Mouse (Mus musculus): ENCODE data around the gene Hist2h2aa2.
A peak's percentile ranks its signal among the peaks of the same experiment; 100 is the strongest.
"Not testable (repeated sequence)": the region's sequence is repeated elsewhere in the genome, so short reads cannot be mapped to it uniquely, and the experiment has no call there.

Gene Hist2h2aa2

DNA sequence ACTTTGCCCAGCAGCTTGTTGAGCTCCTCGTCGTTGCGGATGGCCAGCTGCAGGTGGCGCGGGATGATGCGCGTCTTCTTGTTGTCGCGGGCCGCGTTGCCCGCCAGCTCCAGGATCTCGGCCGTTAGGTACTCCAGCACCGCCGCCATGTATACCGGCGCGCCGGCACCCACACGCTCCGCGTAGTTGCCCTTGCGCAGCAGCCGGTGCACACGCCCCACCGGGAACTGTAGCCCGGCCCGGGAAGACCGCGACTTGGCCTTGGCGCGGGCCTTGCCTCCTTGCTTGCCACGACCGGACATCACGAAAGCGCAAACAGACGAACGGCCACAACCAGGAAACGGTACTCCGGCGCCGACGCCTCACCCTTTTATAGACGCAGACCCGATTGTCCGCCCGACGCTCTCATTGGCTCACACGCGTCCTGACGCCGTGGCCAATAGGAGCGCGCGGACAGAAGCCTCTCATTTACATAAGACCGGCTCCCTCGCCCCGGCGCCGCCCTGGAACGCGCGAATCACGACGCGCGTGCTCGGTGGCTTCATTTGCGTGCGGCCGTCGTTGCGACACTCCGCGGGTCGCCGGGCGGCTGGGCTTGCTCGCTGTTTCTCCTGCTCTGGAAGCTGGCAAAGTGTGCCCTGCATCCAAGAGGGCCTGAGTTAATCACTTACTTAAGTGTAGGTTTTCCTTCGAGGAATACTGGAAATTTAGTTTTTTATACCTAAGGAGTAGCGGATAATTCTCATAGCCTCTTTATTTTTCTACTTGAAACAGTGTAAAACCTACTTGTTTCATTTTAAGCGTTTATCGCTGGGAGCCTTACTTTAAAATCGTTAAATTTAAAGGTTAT is at the start of gene Hist2h2aa2:
Hist2h2aa2 (minus strand) TSS at position 328 of the 850 bp plus-strand sequence.
- DNase-seq (ENCODE audit: low spot score), result peak; percentile 76

DNA sequence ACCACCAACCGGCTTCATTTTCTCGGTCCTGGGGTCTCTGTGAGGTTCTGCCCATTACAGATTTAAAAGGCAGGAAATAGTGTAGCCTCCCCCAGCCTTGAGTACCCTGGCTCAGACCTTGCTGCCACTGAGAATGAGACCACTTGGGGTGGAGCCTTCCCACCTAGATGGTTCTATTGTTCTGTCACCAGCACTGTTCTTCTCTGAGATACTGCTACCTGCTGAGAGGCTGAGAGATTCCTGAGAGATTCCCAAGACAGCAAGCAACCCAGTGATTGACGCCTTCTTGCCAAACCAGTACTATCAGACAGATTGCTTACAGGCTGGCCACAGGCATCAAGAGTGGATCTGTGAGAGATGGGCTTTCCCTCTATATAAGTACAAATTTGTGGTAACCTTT is 49.1 kb upstream of the Hist2h2aa2 start:
- no peak for DNase-seq (ENCODE audit: low spot score)

DNA sequence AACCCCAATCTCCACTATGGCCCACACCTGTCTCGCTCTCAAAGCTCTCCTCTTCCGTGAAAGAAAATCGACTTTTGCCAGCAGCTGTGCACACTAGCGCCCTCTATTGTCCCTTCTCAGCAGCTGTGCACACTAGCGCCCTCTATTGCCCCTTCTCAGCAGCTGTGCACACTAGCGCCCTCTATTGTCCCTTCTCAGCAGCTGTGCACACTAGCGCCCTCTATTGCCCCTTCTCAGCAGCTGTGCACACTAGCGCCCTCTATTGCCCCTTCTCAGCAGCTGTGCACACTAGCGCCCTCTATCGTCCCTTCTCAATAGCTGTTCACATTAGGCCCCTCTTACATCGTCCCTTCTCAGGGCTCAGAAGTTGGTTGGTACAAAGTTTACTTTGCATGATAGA is 47.3 kb upstream of the Hist2h2aa2 start:
- not testable (repeated sequence) for DNase-seq (ENCODE audit: low spot score)

DNA sequence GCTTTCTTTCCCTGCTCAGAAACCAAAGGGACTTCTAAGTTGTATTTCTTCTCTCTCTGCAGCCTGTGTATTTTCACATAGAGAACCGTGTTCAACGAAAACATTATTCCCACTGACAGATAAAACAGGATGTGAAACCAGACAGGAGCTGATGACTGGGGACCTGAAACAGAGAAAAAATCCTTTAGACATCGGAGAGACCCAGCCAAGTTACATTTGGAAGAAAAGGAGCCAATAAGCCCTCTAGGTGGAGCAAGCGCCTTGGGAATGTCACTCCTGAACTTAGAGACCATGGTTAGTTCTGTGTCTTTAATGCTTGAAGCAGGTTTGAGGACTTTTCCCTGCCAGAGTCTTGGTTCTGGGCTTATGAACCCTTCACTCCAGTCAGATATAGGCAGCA is 44.4 kb upstream of the Hist2h2aa2 start:
- peak; percentile 77 for DNase-seq (ENCODE audit: low spot score)

DNA sequence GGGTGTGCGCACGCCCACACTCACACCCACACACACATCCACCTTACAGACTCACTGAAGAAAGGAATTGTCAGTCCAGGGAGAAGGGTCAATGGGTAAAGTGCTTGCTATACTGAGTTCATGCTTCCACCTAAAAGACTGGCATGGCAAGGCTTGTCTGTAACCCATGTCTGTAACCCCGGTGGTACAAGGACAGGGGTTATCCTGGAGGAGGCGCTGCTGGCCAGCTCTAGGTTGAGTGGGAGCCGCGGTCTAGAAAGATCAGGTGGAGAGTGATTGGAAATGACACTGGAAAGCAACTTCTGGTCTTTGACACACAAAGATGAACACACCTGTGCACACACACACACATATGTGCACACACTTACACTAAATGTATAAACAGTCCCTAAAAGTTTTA is 40.6 kb upstream of the Hist2h2aa2 start:
- DNase-seq (ENCODE audit: low spot score), result no peak

DNA sequence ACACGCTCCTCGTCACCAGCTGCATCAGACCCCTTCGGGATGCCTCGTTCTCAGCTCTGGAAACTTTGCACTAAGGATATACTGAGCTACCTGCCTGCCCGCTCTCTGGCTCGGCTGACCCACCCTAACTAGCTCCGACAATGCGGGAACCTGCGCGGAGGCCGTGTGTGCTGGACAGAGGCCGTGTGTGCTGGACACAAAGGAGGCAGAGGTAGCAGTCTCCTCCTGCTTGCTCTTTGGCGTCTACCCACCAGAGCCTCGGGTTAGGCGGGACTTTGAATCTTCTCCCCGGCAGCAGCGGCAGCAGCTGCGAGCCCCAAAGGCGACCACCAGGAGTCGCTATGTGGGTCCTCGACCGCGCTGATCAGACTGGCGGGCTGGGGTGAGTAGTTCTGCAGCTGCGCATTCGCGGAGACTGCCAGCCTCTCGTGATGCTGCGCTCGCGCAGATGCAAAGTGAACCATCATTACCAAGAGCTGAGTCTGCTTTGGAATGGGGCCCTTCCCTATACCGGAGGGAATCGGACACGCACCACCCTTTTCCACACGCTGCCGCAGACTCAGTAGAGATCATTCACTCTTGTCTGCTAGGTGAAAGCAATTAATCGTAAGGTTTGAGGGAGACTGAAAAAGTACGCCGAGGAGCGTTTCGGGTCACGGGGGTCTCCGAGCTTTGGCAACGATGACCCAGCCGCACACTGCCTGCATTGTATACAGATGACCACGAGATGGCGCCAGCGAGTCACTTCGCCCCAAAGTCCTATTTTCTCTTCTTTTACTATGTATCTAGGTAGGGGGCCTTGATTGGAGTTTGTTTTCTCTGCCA is 37.9 kb upstream of the Hist2h2aa2 start:
- peak; percentile 94 for DNase-seq (ENCODE audit: low spot score)

DNA sequence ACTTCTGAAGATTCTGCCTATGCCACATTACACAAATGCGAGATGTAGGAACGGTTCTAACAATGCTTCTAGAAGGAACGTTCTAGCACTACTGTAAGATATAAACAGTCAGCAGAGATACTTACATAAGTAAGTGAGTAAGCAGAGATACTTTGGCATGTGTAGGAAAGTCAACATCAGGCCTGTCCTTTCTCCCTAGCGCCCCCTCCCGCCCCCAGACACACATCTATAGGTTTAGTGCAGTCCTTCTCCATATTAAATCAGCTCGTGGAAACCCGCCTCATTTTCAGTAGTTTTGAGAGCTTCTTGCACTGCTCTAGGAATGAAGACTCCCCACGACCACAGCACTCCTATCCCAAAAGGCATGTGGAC is 37.3 kb upstream of the Hist2h2aa2 start:
- DNase-seq (ENCODE audit: low spot score), result peak; percentile 82

DNA sequence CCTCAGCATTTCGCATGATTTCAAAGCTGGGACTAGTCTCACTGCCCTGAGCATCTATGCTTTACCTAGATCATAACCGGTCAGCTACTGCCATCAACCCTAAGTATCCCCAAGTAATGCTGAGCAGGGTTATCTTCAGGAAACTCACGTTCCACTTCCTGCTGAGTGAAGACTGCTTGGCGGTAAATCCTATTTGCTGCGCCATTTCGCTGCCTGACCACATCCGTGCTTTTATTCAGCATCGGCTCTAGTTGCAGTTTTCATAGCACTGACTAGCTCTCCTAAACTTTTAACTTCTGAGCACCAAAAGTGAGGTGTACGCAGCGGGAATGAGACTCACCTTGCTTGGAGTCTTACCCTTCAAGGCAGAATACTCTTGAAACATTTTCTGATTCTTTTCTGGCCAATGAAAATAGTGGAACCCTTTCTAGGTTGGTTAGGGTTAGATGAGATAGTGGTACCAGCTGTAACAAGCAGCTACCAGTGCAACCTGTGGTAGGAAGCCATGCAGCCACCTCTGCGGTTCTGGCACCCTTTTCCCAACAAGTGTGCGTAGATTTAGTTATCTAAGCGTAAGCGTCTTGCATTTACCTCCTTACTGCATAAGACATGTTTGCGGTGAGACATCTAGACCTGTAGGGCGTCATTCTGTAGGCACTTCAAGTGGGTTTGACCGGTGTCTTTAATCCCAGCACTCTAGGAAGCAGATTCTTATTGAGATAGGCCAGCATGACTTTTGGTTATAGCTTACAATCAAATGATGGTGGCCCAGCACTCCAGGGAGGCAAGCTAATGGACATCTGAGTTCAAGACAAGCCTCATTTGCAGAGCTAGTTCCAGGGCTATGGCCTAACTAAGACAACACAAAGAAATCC is 33.8 kb upstream of the Hist2h2aa2 start:
- no peak for DNase-seq (ENCODE audit: low spot score)

DNA sequence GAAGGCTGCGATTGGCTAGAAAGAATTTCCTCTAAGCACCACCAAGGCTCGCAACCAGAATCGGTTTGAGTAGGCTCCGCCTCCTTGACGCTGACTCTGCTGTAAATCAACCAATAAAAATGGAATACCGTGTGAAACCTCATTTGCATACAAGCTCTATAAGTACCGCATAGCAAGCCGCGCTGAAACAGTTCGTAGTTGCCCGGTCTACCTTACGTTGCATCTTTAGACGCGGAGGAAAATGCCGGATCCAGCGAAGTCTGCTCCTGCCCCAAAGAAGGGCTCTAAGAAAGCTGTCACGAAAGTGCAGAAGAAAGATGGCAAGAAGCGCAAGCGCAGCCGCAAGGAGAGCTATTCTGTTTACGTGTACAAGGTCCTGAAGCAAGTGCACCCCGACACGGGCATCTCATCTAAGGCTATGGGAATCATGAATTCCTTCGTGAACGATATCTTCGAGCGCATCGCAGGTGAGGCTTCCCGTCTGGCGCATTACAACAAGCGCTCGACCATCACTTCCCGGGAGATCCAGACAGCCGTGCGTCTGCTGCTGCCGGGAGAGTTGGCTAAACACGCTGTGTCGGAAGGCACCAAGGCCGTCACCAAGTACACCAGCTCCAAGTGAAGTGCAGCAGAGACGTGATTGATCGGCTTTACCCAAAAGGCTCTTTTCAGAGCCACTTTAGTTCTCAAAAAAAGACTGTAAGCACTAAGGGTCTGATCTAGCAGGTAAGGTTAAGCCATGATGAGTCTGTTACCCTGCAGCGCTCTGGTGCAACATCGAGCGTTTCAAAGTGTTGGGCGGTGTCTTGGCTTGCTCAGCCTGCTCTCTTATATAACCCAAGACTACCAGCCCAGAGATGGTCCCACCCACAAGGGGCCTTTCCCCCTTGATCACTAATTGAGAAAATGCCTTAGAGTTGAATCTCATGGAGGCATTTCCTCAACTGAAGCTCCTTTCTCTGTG is 29.7 kb upstream of the Hist2h2aa2 start, which contains the start of gene Hist2h2bb:
Hist2h2bb (plus strand) TSS at position 242 of the 964 bp plus-strand sequence.
- DNase-seq (ENCODE audit: low spot score), result peak; percentile 99

DNA sequence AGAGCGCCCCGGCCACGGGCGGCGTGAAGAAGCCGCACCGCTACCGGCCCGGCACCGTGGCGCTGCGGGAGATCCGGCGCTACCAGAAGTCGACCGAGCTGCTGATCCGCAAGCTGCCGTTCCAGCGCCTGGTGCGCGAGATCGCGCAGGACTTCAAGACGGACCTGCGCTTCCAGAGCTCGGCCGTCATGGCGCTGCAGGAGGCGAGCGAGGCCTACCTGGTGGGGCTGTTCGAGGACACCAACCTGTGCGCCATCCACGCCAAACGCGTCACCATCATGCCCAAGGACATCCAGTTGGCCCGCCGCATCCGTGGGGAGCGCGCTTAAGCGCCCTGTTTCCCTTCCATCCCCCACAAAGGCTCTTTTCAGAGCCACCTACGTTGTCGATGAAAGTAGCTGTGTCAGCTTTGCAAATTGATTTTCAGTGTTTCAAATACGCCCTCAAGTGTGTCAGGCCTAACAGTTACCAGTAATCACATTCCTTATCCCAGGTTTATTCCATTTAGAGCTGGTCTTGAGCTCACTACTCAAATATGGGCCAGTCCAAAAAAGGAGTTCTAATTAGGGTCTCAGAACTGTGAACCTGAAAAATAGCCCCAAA is 28.8 kb upstream of the Hist2h2aa2 start:
- DNase-seq (ENCODE audit: low spot score), result not testable (repeated sequence)

DNA sequence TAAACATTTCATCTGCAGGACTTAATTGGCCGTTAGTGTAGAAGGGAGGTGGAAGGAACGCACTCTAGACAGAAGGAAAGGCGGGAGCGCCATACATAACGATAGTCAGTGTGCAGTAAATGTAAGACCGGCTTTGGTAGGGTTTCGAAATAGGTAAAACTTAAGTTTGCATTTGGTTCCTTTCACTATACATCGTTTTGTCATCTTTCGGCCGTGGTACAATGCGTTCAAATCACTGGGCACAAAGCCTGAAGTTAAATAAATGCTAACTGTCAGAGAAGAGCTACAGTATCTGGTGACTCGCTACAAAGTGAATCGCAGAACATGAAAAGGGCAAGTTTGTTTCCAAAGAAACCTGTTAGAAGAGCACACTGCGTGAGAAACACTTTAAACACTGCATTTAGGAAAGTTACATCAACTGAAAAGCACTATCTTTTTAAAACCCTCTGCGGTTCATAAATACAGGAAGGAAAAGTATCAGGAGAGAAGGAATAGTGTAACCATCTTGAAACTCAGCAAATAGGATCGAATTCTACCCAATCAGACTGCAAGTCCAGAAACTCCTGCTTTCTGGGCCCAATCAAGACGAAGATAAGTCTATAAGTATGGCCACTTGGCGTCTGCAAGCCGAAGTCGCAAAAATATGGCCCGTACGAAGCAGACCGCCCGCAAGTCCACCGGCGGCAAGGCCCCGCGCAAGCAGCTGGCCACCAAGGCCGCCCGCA is 28.1 kb upstream of the Hist2h2aa2 start, which contains the start of gene Hist2h3b:
Hist2h3b (plus strand) TSS at position 604 of the 725 bp plus-strand sequence.
- DNase-seq (ENCODE audit: low spot score), result peak; percentile 88

DNA sequence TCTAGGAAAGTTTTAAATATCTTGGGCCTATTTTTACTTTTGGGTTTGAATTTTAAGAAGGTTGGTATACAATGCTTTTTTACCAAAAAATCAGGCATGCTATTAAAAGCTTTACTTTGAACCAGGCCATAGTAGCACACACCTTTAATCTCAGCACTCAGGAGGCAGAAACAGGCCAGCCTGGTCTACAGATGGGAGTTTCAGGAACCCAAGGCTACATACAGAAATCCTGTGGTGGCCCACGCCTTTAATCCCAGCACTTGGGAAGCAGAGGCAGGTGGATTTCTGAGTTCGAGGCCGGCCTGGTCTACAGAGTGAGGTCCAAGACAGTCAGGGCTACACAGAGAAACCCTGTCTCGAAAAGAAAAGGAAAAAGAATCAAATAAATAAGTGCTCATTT is 27.5 kb upstream of the Hist2h2aa2 start:
- no peak for DNase-seq (ENCODE audit: low spot score)

DNA sequence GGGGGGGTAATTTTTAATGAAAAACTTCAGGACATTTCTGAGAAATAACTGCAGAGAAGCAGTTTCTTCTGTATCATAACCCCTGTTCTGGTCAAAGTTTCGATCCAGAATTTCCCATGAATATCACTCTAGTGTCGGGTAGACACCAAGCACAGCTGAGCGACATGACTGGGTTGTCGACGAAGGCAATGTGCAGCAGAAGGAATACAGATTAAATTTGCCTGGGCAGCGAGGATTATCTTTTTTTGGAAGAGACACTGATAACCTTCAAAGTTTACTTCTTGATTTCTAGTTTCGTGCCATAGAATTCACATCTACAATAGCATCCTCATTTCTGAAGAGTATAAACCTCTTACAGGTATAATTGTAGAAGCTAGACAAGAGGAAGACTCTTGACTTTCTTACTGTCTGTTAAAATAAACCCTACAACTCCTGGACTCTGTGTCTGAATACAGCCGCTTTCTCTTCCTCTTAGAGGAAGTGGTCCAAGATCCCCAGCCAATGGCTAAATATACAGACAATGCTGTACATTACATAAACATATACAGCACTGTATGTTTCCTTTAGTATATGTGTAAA is 26.1 kb upstream of the Hist2h2aa2 start:
- no peak for DNase-seq (ENCODE audit: low spot score)

DNA sequence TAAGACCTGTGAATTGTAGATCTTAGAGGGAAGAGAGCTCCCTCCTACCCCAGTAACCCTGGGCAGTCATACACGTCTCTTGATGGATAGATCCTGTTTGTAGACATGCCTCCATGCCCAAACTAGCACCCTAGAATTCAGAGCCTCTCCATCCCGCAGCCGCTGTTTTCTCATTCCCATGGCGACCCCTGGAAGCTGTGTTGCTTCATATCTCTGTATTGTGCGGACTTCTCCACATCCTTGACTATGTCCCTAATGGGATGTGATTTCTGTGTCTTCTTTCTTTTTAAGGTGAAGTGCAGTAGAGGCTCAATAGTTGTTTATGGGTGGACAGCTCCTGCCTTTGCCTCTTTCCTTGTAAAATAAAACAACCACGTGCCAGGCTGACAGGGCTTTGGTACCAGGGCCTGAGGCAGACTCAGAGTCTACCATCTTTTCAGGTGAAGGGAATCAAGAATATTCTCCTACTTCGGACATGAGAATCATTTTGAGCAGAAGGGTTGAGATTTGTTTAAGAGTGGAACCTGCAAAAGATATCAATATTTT is 24.4 kb upstream of the Hist2h2aa2 start:
- DNase-seq (ENCODE audit: low spot score), result peak; percentile 61

DNA sequence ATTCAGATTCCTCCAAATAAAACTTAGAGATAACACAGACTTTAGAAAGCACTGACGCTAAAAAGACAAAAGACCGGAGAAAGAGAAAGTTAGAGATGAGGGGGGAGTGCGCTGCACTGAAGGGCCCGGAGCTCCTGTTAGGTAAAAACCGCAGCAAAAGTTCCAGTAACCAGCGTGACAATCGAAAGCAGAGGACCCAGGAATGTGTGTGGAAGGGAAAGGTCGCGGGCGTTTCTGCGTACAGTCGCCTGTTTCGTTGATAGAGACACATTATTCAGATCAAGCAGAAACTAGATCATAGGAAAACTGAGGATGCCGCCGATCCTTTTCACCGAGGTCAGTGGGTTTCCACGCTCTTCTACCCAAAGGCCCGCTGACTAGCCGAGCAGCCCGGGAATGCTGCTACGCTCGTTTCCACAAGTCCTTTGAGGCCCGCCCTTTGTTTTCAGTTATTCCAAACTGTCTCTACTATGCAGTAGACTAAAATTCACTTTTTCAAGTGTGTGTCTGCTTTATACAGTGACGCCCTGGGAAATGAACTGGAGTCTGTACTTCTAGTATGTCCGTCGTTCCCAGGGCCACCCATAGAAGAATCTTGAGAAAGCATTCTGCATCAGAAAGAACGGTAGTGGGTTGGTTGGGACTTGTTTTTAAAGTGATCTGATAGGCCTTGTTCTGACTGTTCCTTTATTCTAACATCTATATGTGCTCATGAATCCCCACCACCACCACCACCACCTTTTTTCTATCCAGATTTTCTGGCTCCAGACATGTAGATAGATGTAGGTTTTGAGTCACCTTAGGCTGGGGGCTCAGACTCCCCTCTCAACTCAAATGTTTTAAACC is 23.7 kb upstream of the Hist2h2aa2 start:
- DNase-seq (ENCODE audit: low spot score), result no peak

DNA sequence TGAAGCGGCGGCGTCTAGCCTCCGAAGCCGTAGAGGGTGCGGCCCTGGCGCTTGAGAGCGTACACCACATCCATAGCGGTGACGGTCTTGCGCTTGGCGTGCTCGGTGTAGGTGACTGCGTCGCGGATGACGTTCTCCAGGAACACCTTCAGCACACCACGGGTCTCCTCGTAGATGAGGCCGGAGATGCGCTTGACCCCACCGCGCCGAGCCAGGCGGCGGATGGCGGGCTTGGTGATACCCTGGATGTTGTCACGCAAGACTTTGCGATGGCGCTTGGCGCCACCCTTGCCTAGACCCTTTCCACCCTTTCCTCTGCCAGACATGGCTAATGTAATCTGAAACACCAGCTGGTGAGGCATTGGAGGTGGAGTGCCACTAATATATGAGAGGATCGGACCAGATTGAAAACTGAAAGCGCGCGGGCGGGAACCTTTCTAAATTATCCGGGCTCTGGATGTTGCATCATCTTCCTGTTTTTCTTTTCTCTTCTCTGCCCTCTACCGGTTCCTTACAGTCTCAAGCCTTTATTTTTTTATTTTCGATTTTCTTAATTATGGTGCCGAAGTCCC is 23.0 kb upstream of the Hist2h2aa2 start, which contains the start of gene Hist2h4:
Hist2h4 (minus strand) TSS at position 333 of the 572 bp plus-strand sequence.
- peak; percentile 99 for DNase-seq (ENCODE audit: low spot score)

DNA sequence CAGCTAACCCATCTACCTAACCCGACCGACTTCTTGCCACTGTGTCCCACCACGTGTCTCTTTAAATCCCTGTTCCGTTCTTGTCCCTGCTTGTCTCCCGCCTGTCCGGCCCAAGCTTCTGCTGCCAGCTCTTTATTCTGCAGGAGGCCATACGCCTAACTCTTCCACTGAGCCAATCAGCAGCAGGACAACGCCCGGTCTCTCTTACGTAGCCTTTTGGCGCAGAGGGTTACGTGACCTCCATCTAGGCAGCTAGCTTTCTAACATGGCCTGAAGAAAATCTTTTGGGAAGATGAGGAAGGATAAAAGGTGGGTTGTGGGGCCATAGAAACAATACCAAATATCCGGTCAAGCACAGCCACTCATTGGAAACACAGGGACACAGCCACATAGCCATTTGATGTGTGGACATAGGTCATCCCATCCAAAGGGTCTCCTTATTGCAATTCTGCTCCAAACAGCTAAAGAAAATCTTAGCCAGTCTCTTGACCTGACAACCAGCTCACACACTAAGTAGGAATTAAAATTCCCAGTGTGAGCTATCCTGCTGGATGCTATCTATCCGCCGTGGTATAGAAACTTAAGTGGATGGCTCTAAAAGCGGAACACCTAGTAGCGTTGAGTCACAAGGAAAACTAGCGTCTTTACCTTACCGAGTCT is 22.3 kb upstream of the Hist2h2aa2 start:
- DNase-seq (ENCODE audit: low spot score), result peak; percentile 91

All from embryo, embryonic 10.5 days (tissue).